9 mouse cellular contexts compared by ENCODE assay signal in genomic region chr14:76473404-76473803, GRCm38 (mm10). TPM values are rescaled to one million over a fixed set of nuclear protein-coding genes. Genes with fewer than 3 reads are reported as not detected.
A peak's percentile ranks its signal among the peaks of the same experiment; 100 is the strongest.
DNase-seq lines count a peak whose midpoint lies in the region; ATAC-seq and TF ChIP-seq lines count a peak whose summit lies in the region.
"Had no signal": no experiment of that assay in that cellular context is flagged by ENCODE, and none has a peak within 500 bp of the region (broad histone marks: within the 10 kb centered on the region; RNA-seq: fewer than 3 reads in every experiment).

No protein-coding gene starts in this region.

- H3K9me3 ChIP-seq in intestine, embryonic 14.5 days (ENCODE audit: control insufficient read depth, low read length), result no peaks in the 10 kb centered on the region
- H3K9me3 ChIP-seq in intestine, embryonic 15.5 days, result no peaks in the 10 kb centered on the region
- H3K9me3 ChIP-seq in E14TG2a.4 (ENCODE audit: low read length), result no peaks in the 10 kb centered on the region

- ATAC-seq in intestine, embryonic 14.5 days (replicated peaks; ENCODE audit: low FRiP score, low TSS enrichment, low read depth), result no peak
- ATAC-seq in intestine, embryonic 15.5 days, result no peak
- peak; percentile 60 for ATAC-seq in megakaryocyte, adult 5-6 weeks (ENCODE audit: poor library complexity, severe bottlenecking)

- no peak overlapping the region for H3K4me3 ChIP-seq in intestine, embryonic 14.5 days (ENCODE audit: low read depth, low read length)
- no peak overlapping the region for H3K4me3 ChIP-seq in intestine, embryonic 15.5 days (replicated peaks)
- no peak overlapping the region for H3K4me3 ChIP-seq in E14TG2a.4 (replicated peaks; ENCODE audit: low read length)

- H3K9ac ChIP-seq in intestine, embryonic 14.5 days (ENCODE audit: low read length), result no peak overlapping the region
- H3K9ac ChIP-seq in intestine, embryonic 15.5 days, result no peak overlapping the region

- peak; percentile 75 for DNase-seq in intestine, embryonic 14.5 days (ENCODE audit: low spot score)
- peak; percentile 89 for DNase-seq in 416B (ENCODE audit: low read depth)
- peak; percentile 61 for DNase-seq in c-Kit-positive CD71-positive TER-119-negative erythroid progenitor cells, embryonic 14.5 days (ENCODE audit: low read depth)
- DNase-seq in heart, postnatal 4 days, result peak; percentile 62
- peak; percentile 52 for DNase-seq in yolk sac, embryonic 10.5 days (ENCODE audit: low spot score)

- H3K4me1 ChIP-seq in intestine, embryonic 14.5 days (replicated peaks; ENCODE audit: control insufficient read depth, insufficient read depth, low read length), result 0 out of 2 replicates have a peak, but pooled peaks cover 3% of the 10 kb centered on the region
- H3K4me1 ChIP-seq in intestine, embryonic 15.5 days (replicated peaks), result peaks cover 7% of the 10 kb centered on the region; the same call in 1 of the 2 replicates
- H3K4me1 ChIP-seq in E14TG2a.4 (replicated peaks; ENCODE audit: low read depth, low read length), result peaks cover 52% of the 10 kb centered on the region

- H3K36me3 ChIP-seq in intestine, embryonic 14.5 days (ENCODE audit: control insufficient read depth, insufficient read depth, low read length), result no peaks in the 10 kb centered on the region
- H3K36me3 ChIP-seq in intestine, embryonic 15.5 days, result no peaks in the 10 kb centered on the region
- no peaks in the 10 kb centered on the region for H3K36me3 ChIP-seq in E14TG2a.4 (ENCODE audit: insufficient read depth, low read length)

- WGBS in intestine, embryonic 14.5 days, result 6% methylated on average over 2 of the region's 2 CpGs
- WGBS in intestine, embryonic 15.5 days, result 8% methylated on average over 2 of the region's 2 CpGs

- H3K27ac ChIP-seq in intestine, embryonic 14.5 days (ENCODE audit: low read depth), result no peak overlapping the region
- H3K27ac ChIP-seq in intestine, embryonic 15.5 days, result no peak overlapping the region
- H3K27ac ChIP-seq: macrophage had no signal

- peak; percentile 66 for TF ChIP-seq CTCF in E14TG2a.4 (conservative IDR thresholded peaks at IDR 0.05; ENCODE audit: low read length)

- H3K27me3 ChIP-seq in intestine, embryonic 14.5 days (replicated peaks; ENCODE audit: control insufficient read depth, insufficient read depth, low read length), result no peaks in the 10 kb centered on the region
- H3K27me3 ChIP-seq in intestine, embryonic 15.5 days (replicated peaks), result no peaks in the 10 kb centered on the region
- no peaks in the 10 kb centered on the region for H3K27me3 ChIP-seq in E14TG2a.4 (ENCODE audit: insufficient read depth, low read length)

- no peak overlapping the region for H3K4me2 ChIP-seq in intestine, embryonic 14.5 days (ENCODE audit: low read length)
- no peak overlapping the region for H3K4me2 ChIP-seq in intestine, embryonic 15.5 days (replicated peaks)

RNA-seq across cellular contexts. Expression of gene Tsc22d1, which starts 58.6 kb away (rescaled TPM):
- 552 and 588 TPM in 2 replicates for polyA plus RNA-seq in intestine, embryonic 14.5 days (2014; fragmentation: Nextera tagmentation; extraction: Ambion mirVana)
- 386 and 396 TPM in 2 replicates for polyA plus RNA-seq in intestine, embryonic 15.5 days (2015; fragmentation: Nextera tagmentation; extraction: Ambion mirVana)
- 100 to 1,000 TPM; 216 to 225 TPM for total RNA-seq in heart, postnatal 4 days (2021)
- 25.8 and 34.1 TPM in 2 replicates for total RNA-seq in megakaryocyte, adult 5-6 weeks (2015)
- 15.9 and 17.3 TPM in 2 replicates for total RNA-seq in megakaryocyte, adult 5-6 weeks (2017)

Comparison
In these comparisons a context has a peak if more than half of its experiments do, and no peak if none do; other contexts are left out.
1. RNA of gene Tsc22d1, which starts 58.6 kb away (total RNA-seq): 216 to 225 TPM in heart, postnatal 4 days; 15.9 to 34.1 TPM in megakaryocyte, adult 5-6 weeks; every median in the first group is over 4 times any median in the second.
2. Peak in every context shown above with its lines, with median percentiles within 50 percentile points of each other: DNase-seq.